7 mouse cellular contexts compared by ENCODE assay signal in genomic region chr15:83510805-83511405, GRCm38 (mm10). TPM values are rescaled to one million over a fixed set of nuclear protein-coding genes. Genes with fewer than 3 reads are reported as not detected.
DNase-seq lines count a peak whose midpoint lies in the region; ATAC-seq and TF ChIP-seq lines count a peak whose summit lies in the region.

TSS of gene Ttll1 (minus strand) at chr15:83510893.

- H3K27me3 ChIP-seq in embryonic facial prominence, embryonic 10.5 days (replicated peaks; ENCODE audit: low read depth, poor library complexity, severe bottlenecking): no peaks in the 10 kb centered on the region; the same call in 1 of the 2 replicates
- H3K27me3 ChIP-seq in intestine, postnatal 0 days (replicated peaks; ENCODE audit: control insufficient read depth, insufficient read depth, low read length): no peaks in the 10 kb centered on the region
- H3K27me3 ChIP-seq in midbrain, embryonic 12.5 days: peaks cover 5% of the 10 kb centered on the region; the same call in 1 of the 2 replicates
- H3K27me3 ChIP-seq in small intestine, adult 2 months (ENCODE audit: control insufficient read depth, insufficient read depth, low read length): no peaks in the 10 kb centered on the region

- DNase-seq in adrenal gland, postnatal 10 days: peak; percentile 98
- DNase-seq in embryonic facial prominence, embryonic 10.5 days (ENCODE audit: low spot score): peak; percentile 96
- DNase-seq in gonadal fat pad, adult 2 months (ENCODE audit: low read depth): no peak
- DNase-seq in left cerebral cortex, postnatal 4 days: peak; percentile 96

- H3K4me3 ChIP-seq in embryonic facial prominence, embryonic 10.5 days: peak within 1 kb of the TSS; percentile 64
- peak within 1 kb of the TSS; percentile 51 for H3K4me3 ChIP-seq in intestine, postnatal 0 days (ENCODE audit: low read depth, low read length)
- H3K4me3 ChIP-seq in midbrain, embryonic 12.5 days: peak within 1 kb of the TSS; percentile 67
- H3K4me3 ChIP-seq in small intestine, adult 2 months (ENCODE audit: low read depth, low read length): peak within 1 kb of the TSS; percentile 56

- peaks cover 10% of the 10 kb centered on the region; the same call in 1 of the 2 replicates for H3K4me1 ChIP-seq in embryonic facial prominence, embryonic 10.5 days
- 0 out of 2 replicates have a peak, but pooled peaks cover 5% of the 10 kb centered on the region for H3K4me1 ChIP-seq in intestine, postnatal 0 days (replicated peaks; ENCODE audit: control insufficient read depth, insufficient read depth, low read length)
- peaks cover 9% of the 10 kb centered on the region for H3K4me1 ChIP-seq in midbrain, embryonic 12.5 days
- H3K4me1 ChIP-seq in small intestine, adult 2 months (ENCODE audit: control insufficient read depth, insufficient read depth, insufficient read length, low read length): no peaks in the 10 kb centered on the region

- TF ChIP-seq CTCF in intestine, postnatal 0 days (IDR thresholded peaks at IDR 0.05; ENCODE audit: low read depth): no peak
- TF ChIP-seq CTCF in small intestine, adult 2 months (IDR thresholded peaks at IDR 0.05; ENCODE audit: extremely low read depth, insufficient read length, insufficient replicate concordance, low read depth, low read length): no peak

- peak within 1 kb of the TSS; percentile 79 for H3K27ac ChIP-seq in embryonic facial prominence, embryonic 10.5 days (replicated peaks)
- no peak within 1 kb of the TSS for H3K27ac ChIP-seq in intestine, postnatal 0 days (ENCODE audit: low read depth, low read length)
- H3K27ac ChIP-seq in midbrain, embryonic 12.5 days (replicated peaks): peak within 1 kb of the TSS; percentile 85
- H3K27ac ChIP-seq in small intestine, adult 2 months (ENCODE audit: insufficient read depth, low read depth, low read length): no peak within 1 kb of the TSS

- 0 out of 2 replicates have a peak within 1 kb of the TSS, but pooled peaks have one; percentile 34 for H3K9ac ChIP-seq in intestine, postnatal 0 days (ENCODE audit: low read depth, low read length)
- H3K9ac ChIP-seq in midbrain, embryonic 12.5 days (replicated peaks): peak within 1 kb of the TSS; percentile 69

- WGBS in embryonic facial prominence, embryonic 10.5 days: 13% methylated on average over 41 of the region's 41 CpGs
- WGBS in intestine, postnatal 0 days: 9% methylated on average over 41 of the region's 41 CpGs
- WGBS in midbrain, embryonic 12.5 days: 14% methylated on average over 41 of the region's 41 CpGs
- WGBS in small intestine, adult 2 months: 8% methylated on average over 41 of the region's 41 CpGs

- peaks cover 3% of the 10 kb centered on the region; the same call in 1 of the 2 replicates for H3K36me3 ChIP-seq in embryonic facial prominence, embryonic 10.5 days (replicated peaks)
- no peaks in the 10 kb centered on the region for H3K36me3 ChIP-seq in intestine, postnatal 0 days (ENCODE audit: control insufficient read depth, insufficient read depth)
- 0 out of 2 replicates have a peak, but pooled peaks cover 4% of the 10 kb centered on the region for H3K36me3 ChIP-seq in midbrain, embryonic 12.5 days
- H3K36me3 ChIP-seq in small intestine, adult 2 months (ENCODE audit: control insufficient read depth, insufficient read depth, low read length): no peaks in the 10 kb centered on the region

- H3K4me2 ChIP-seq in intestine, postnatal 0 days (replicated peaks; ENCODE audit: low read depth): peak within 1 kb of the TSS; percentile 93
- peak within 1 kb of the TSS; percentile 76 for H3K4me2 ChIP-seq in midbrain, embryonic 12.5 days (replicated peaks)

- H3K9me3 ChIP-seq in embryonic facial prominence, embryonic 10.5 days: no peaks in the 10 kb centered on the region
- no peaks in the 10 kb centered on the region for H3K9me3 ChIP-seq in intestine, postnatal 0 days (ENCODE audit: control insufficient read depth)
- no peaks in the 10 kb centered on the region for H3K9me3 ChIP-seq in midbrain, embryonic 12.5 days

- TF ChIP-seq POLR2A in small intestine, adult 2 months (IDR thresholded peaks at IDR 0.05; ENCODE audit: low read depth, low read length): peak; percentile 37; the same call in 1 of the 2 replicates

- ATAC-seq in intestine, postnatal 0 days: peak; percentile 92
- peak; percentile 90 for ATAC-seq in midbrain, embryonic 12.5 days (ENCODE audit: low FRiP score, low read depth)

- intact Hi-C loops in left cerebral cortex, postnatal 4 days (cut with DNase I): no loop called here

RNA-seq across cellular contexts. Expression of gene Ttll1, which starts in this region (rescaled TPM):
- 1 to 10 TPM; 7.0 to 9.5 TPM for total RNA-seq in adrenal gland, postnatal 10 days (2021)
- polyA plus RNA-seq in embryonic facial prominence, embryonic 10.5 days (2016; fragmentation: Nextera tagmentation; extraction: Ambion mirVana): 30.9 and 32.6 TPM in 2 replicates
- polyA plus RNA-seq in gonadal fat pad, adult 2 months (2012; rRNA removed): 10.7 and 11.6 TPM in 2 replicates
- 6.0 and 7.1 TPM in 2 replicates for polyA plus RNA-seq in intestine, postnatal 0 days (2015; fragmentation: Nextera tagmentation; extraction: Ambion mirVana)
- total RNA-seq in left cerebral cortex, postnatal 4 days (2021): 10 to 100 TPM; 70.6 to 71.9 TPM
- 63.2 and 65.9 TPM in 2 replicates for polyA plus RNA-seq in midbrain, embryonic 12.5 days (2016; fragmentation: Nextera tagmentation; extraction: Ambion mirVana)
- polyA plus RNA-seq in small intestine, adult 2 months (2012; rRNA removed): 2.3 and 3.1 TPM in 2 replicates

Comparison
In these comparisons a context has a peak if more than half of its experiments do, and no peak if none do; other contexts are left out.
1. RNA of gene Ttll1 (total RNA-seq): 70.6 to 71.9 TPM in left cerebral cortex, postnatal 4 days; 7.0 to 9.5 TPM in adrenal gland, postnatal 10 days; every median in the first group is over 4 times any median in the second.
2. H3K27ac ChIP-seq: peak in embryonic facial prominence, embryonic 10.5 days (single experiment) and midbrain, embryonic 12.5 days (single experiment); none in intestine, postnatal 0 days (single experiment) and small intestine, adult 2 months (single experiment).
3. Peak in every context shown above with its lines, with median percentiles within 50 percentile points of each other: H3K4me3 ChIP-seq.